In genomic region chr1:130938192-130938591, GRCm38 (mm10) we compare ENCODE assay signal across 29 mouse cellular contexts. TPM values are rescaled to one million over a fixed set of nuclear protein-coding genes. Genes with fewer than 3 reads are reported as not detected.
DNase-seq lines count a peak whose midpoint lies in the region; ATAC-seq lines count a peak whose summit lies in the region.
"Had no signal": no experiment of that assay in that cellular context is flagged by ENCODE, and none has a peak within 500 bp of the region (broad histone marks: within the 10 kb centered on the region; RNA-seq: fewer than 3 reads in every experiment).

No protein-coding gene starts in this region.

- H3K27me3 ChIP-seq in hindbrain, embryonic 12.5 days, result no peaks in the 10 kb centered on the region
- H3K27me3 ChIP-seq in hindbrain, embryonic 11.5 days (ENCODE audit: control insufficient read depth, insufficient read depth, low read length), result no peaks in the 10 kb centered on the region
- H3K27me3 ChIP-seq in neural tube, embryonic 13.5 days, result no peaks in the 10 kb centered on the region
- H3K27me3 ChIP-seq in neural tube, embryonic 15.5 days (replicated peaks), result no peaks in the 10 kb centered on the region
- H3K27me3 ChIP-seq in hindbrain, embryonic 16.5 days (replicated peaks; ENCODE audit: control insufficient read depth, insufficient read depth, low read length), result no peaks in the 10 kb centered on the region
- H3K27me3 ChIP-seq: embryonic facial prominence, embryonic 12.5 days; heart, embryonic 15.5 days; intestine, embryonic 15.5 days; limb, embryonic 12.5 days; liver, embryonic 12.5 days; neural tube, embryonic 12.5 days had no signal

- peaks cover 8% of the 10 kb centered on the region; the same call in 1 of the 2 replicates for H3K4me1 ChIP-seq in hindbrain, embryonic 12.5 days
- no peaks in the 10 kb centered on the region for H3K4me1 ChIP-seq in hindbrain, embryonic 11.5 days (replicated peaks; ENCODE audit: control insufficient read depth, insufficient read depth, low read length)
- no peaks in the 10 kb centered on the region for H3K4me1 ChIP-seq in neural tube, embryonic 13.5 days (replicated peaks)
- H3K4me1 ChIP-seq in neural tube, embryonic 15.5 days, result peaks cover 2% of the 10 kb centered on the region; the same call in 1 of the 2 replicates
- H3K4me1 ChIP-seq in hindbrain, embryonic 16.5 days (ENCODE audit: control insufficient read depth, insufficient read depth, low read depth, low read length), result peaks cover 3% of the 10 kb centered on the region
- H3K4me1 ChIP-seq: intestine, embryonic 15.5 days; liver, embryonic 12.5 days; neural tube, embryonic 12.5 days had no signal

- H3K4me2 ChIP-seq in hindbrain, embryonic 12.5 days (replicated peaks), result no peak overlapping the region
- H3K4me2 ChIP-seq in hindbrain, embryonic 11.5 days (replicated peaks; ENCODE audit: low read depth, low read length), result no peak overlapping the region
- no peak overlapping the region for H3K4me2 ChIP-seq in neural tube, embryonic 13.5 days
- H3K4me2 ChIP-seq in neural tube, embryonic 15.5 days, result no peak overlapping the region
- no peak overlapping the region for H3K4me2 ChIP-seq in hindbrain, embryonic 16.5 days (ENCODE audit: low read length)
- H3K4me2 ChIP-seq: embryonic facial prominence, embryonic 12.5 days; heart, embryonic 15.5 days; intestine, embryonic 15.5 days; limb, embryonic 12.5 days; liver, embryonic 12.5 days; midbrain, embryonic 11.5 days; neural tube, embryonic 12.5 days had no signal

- peak; percentile 40; the same call in 1 of the 2 replicates for ATAC-seq in hindbrain, embryonic 12.5 days (ENCODE audit: low FRiP score)
- no peak for ATAC-seq in hindbrain, embryonic 11.5 days (ENCODE audit: low FRiP score)
- peak; percentile 40; the same call in 1 of the 2 replicates for ATAC-seq in neural tube, embryonic 13.5 days (ENCODE audit: low read depth)
- no peak for ATAC-seq in neural tube, embryonic 15.5 days (ENCODE audit: low FRiP score)
- ATAC-seq in hindbrain, embryonic 16.5 days, result peak; percentile 75
- ATAC-seq: intestine, embryonic 15.5 days; liver, embryonic 12.5 days had no signal

- H3K4me3 ChIP-seq in hindbrain, embryonic 12.5 days, result no peak overlapping the region
- H3K4me3 ChIP-seq in hindbrain, embryonic 11.5 days (ENCODE audit: low read depth, low read length), result no peak overlapping the region
- H3K4me3 ChIP-seq in neural tube, embryonic 13.5 days, result no peak overlapping the region
- H3K4me3 ChIP-seq in neural tube, embryonic 15.5 days (replicated peaks), result no peak overlapping the region
- H3K4me3 ChIP-seq in hindbrain, embryonic 16.5 days (ENCODE audit: low read length), result no peak overlapping the region
- H3K4me3 ChIP-seq: embryonic facial prominence, embryonic 12.5 days; erythroblast, embryonic 14.5 days; heart, embryonic 15.5 days; intestine, embryonic 15.5 days; limb, embryonic 12.5 days; liver, embryonic 12.5 days; neural tube, embryonic 12.5 days had no signal

- no peak overlapping the region for H3K27ac ChIP-seq in hindbrain, embryonic 12.5 days
- H3K27ac ChIP-seq in hindbrain, embryonic 11.5 days (ENCODE audit: low read depth, low read length), result no peak overlapping the region
- no peak overlapping the region for H3K27ac ChIP-seq in neural tube, embryonic 13.5 days (replicated peaks)
- no peak overlapping the region for H3K27ac ChIP-seq in neural tube, embryonic 15.5 days (replicated peaks)
- H3K27ac ChIP-seq in hindbrain, embryonic 16.5 days (ENCODE audit: low read depth, low read length), result no peak overlapping the region
- H3K27ac ChIP-seq: embryonic facial prominence, embryonic 12.5 days; heart, embryonic 15.5 days; intestine, embryonic 15.5 days; limb, embryonic 12.5 days; liver, embryonic 12.5 days; neural tube, embryonic 12.5 days had no signal

- no peaks in the 10 kb centered on the region for H3K9me3 ChIP-seq in hindbrain, embryonic 12.5 days (replicated peaks)
- no peaks in the 10 kb centered on the region for H3K9me3 ChIP-seq in hindbrain, embryonic 11.5 days (ENCODE audit: control insufficient read depth, low read length)
- no peaks in the 10 kb centered on the region for H3K9me3 ChIP-seq in neural tube, embryonic 13.5 days
- no peaks in the 10 kb centered on the region for H3K9me3 ChIP-seq in neural tube, embryonic 15.5 days (replicated peaks)
- H3K9me3 ChIP-seq in hindbrain, embryonic 16.5 days (ENCODE audit: control insufficient read depth, low read length), result no peaks in the 10 kb centered on the region
- H3K9me3 ChIP-seq: embryonic facial prominence, embryonic 12.5 days; heart, embryonic 15.5 days; intestine, embryonic 15.5 days; limb, embryonic 12.5 days; liver, embryonic 12.5 days; neural tube, embryonic 12.5 days had no signal

- 59% methylated on average over 7 of the region's 7 CpGs for WGBS in hindbrain, embryonic 12.5 days
- whole genome bisulfite sequencing in hindbrain, embryonic 11.5 days, result 62% methylated on average over 7 of the region's 7 CpGs
- 62% methylated on average over 7 of the region's 7 CpGs for WGBS in neural tube, embryonic 13.5 days
- 64% methylated on average over 7 of the region's 7 CpGs for WGBS in neural tube, embryonic 15.5 days
- WGBS in hindbrain, embryonic 16.5 days, result 29% methylated on average over 7 of the region's 7 CpGs

- no peak overlapping the region for H3K9ac ChIP-seq in hindbrain, embryonic 12.5 days
- no peak overlapping the region for H3K9ac ChIP-seq in hindbrain, embryonic 11.5 days (ENCODE audit: low read depth, low read length)
- H3K9ac ChIP-seq in neural tube, embryonic 13.5 days, result no peak overlapping the region
- H3K9ac ChIP-seq in neural tube, embryonic 15.5 days (replicated peaks), result no peak overlapping the region
- H3K9ac ChIP-seq in hindbrain, embryonic 16.5 days (ENCODE audit: low read depth, low read length), result no peak overlapping the region
- H3K9ac ChIP-seq: embryonic facial prominence, embryonic 12.5 days; heart, embryonic 15.5 days; intestine, embryonic 15.5 days; limb, embryonic 12.5 days; liver, embryonic 12.5 days; neural tube, embryonic 12.5 days had no signal

- H3K36me3 ChIP-seq in hindbrain, embryonic 12.5 days, result no peaks in the 10 kb centered on the region
- H3K36me3 ChIP-seq in hindbrain, embryonic 11.5 days (ENCODE audit: control insufficient read depth, insufficient read depth, low read length), result no peaks in the 10 kb centered on the region
- no peaks in the 10 kb centered on the region for H3K36me3 ChIP-seq in neural tube, embryonic 13.5 days
- H3K36me3 ChIP-seq in neural tube, embryonic 15.5 days, result no peaks in the 10 kb centered on the region
- H3K36me3 ChIP-seq in hindbrain, embryonic 16.5 days (ENCODE audit: control insufficient read depth, insufficient read depth, low read length), result no peaks in the 10 kb centered on the region
- H3K36me3 ChIP-seq: embryonic facial prominence, embryonic 12.5 days; heart, embryonic 15.5 days; intestine, embryonic 15.5 days; limb, embryonic 12.5 days; liver, embryonic 12.5 days; neural tube, embryonic 12.5 days had no signal

- DNase-seq in cerebellum, postnatal 4 days (ENCODE audit: low spot score in 2 of 2), result peak; percentile 44 to 74
- DNase-seq in cerebellum, adult 11 months, result no peak
- DNase-seq in hindbrain, embryonic 11.5 days (ENCODE audit: low spot score), result no peak
- no peak for DNase-seq in kidney, adult 8-10 months
- DNase-seq: adrenal gland, postnatal 36 days; cerebellum, adult 18-20 months; heart, postnatal 36 days; kidney, adult 9 months; kidney, postnatal 14 days; lung, adult 18-20 months; lung, postnatal 10 days; right cerebral cortex, adult 18-20 months; thymus, adult 18-20 months; thymus, postnatal 36 days had no signal

RNA-seq across cellular contexts. Expression of gene Il19, which starts 1.7 kb away (rescaled TPM):
- polyA plus RNA-seq in hindbrain, embryonic 12.5 days (2016; fragmentation: Nextera tagmentation; extraction: Ambion mirVana), result not detected in 2 replicates
- polyA plus RNA-seq in hindbrain, embryonic 11.5 days (2014; fragmentation: Nextera tagmentation; extraction: Ambion mirVana), result not detected in 2 replicates
- not detected in 2 replicates for polyA plus RNA-seq in neural tube, embryonic 13.5 days (2015; fragmentation: Nextera tagmentation; extraction: Ambion mirVana)
- polyA plus RNA-seq in neural tube, embryonic 15.5 days (2015; fragmentation: Nextera tagmentation; extraction: Ambion mirVana), result not detected in 2 replicates
- not detected in 2 replicates for polyA plus RNA-seq in hindbrain, embryonic 16.5 days (2015; fragmentation: Nextera tagmentation; extraction: Ambion mirVana)
- polyA plus RNA-seq: erythroblast, embryonic 14.5 days; gonadal fat pad, adult 2 months; heart, embryonic 15.5 days; limb, embryonic 12.5 days; liver, embryonic 12.5 days; midbrain, embryonic 11.5 days; neural tube, embryonic 12.5 days; small intestine, adult 2 months; stomach, embryonic 16.5 days had no signal

RNA-seq across cellular contexts. Expression of gene Il20, which starts 26.9 kb away (rescaled TPM):
- not detected in 2 replicates for polyA plus RNA-seq in hindbrain, embryonic 12.5 days (2016; fragmentation: Nextera tagmentation; extraction: Ambion mirVana)
- polyA plus RNA-seq in hindbrain, embryonic 11.5 days (2014; fragmentation: Nextera tagmentation; extraction: Ambion mirVana), result not detected in 2 replicates
- polyA plus RNA-seq in neural tube, embryonic 13.5 days (2015; fragmentation: Nextera tagmentation; extraction: Ambion mirVana), result not detected in 2 replicates
- not detected in 2 replicates for polyA plus RNA-seq in neural tube, embryonic 15.5 days (2015; fragmentation: Nextera tagmentation; extraction: Ambion mirVana)
- not detected in 2 replicates for polyA plus RNA-seq in hindbrain, embryonic 16.5 days (2015; fragmentation: Nextera tagmentation; extraction: Ambion mirVana)
- polyA plus RNA-seq: embryonic facial prominence, embryonic 12.5 days; erythroblast, embryonic 14.5 days; gonadal fat pad, adult 2 months; heart, embryonic 15.5 days; intestine, embryonic 15.5 days; limb, embryonic 12.5 days; liver, embryonic 12.5 days; midbrain, embryonic 11.5 days; neural tube, embryonic 12.5 days; small intestine, adult 2 months; stomach, embryonic 16.5 days had no signal

RNA-seq across cellular contexts. Expression of gene Il24, which starts 50.9 kb away (rescaled TPM):
- polyA plus RNA-seq in hindbrain, embryonic 12.5 days (2016; fragmentation: Nextera tagmentation; extraction: Ambion mirVana), result not detected in 2 replicates
- not detected in 2 replicates for polyA plus RNA-seq in hindbrain, embryonic 11.5 days (2014; fragmentation: Nextera tagmentation; extraction: Ambion mirVana)
- polyA plus RNA-seq in neural tube, embryonic 13.5 days (2015; fragmentation: Nextera tagmentation; extraction: Ambion mirVana), result not detected in 2 replicates
- polyA plus RNA-seq in neural tube, embryonic 15.5 days (2015; fragmentation: Nextera tagmentation; extraction: Ambion mirVana), result not detected in 2 replicates
- polyA plus RNA-seq in hindbrain, embryonic 16.5 days (2015; fragmentation: Nextera tagmentation; extraction: Ambion mirVana), result not detected in 2 replicates
- polyA plus RNA-seq: embryonic facial prominence, embryonic 12.5 days; erythroblast, embryonic 14.5 days; heart, embryonic 15.5 days; intestine, embryonic 15.5 days; limb, embryonic 12.5 days; liver, embryonic 12.5 days; midbrain, embryonic 11.5 days; neural tube, embryonic 12.5 days; small intestine, adult 2 months; stomach, embryonic 16.5 days had no signal

Comparison
In these comparisons a context has a peak if more than half of its experiments do, and no peak if none do; other contexts are left out.
1. DNase-seq: peak in cerebellum, postnatal 4 days (2 of 2); none in cerebellum, adult 11 months (single experiment), hindbrain, embryonic 11.5 days (single experiment) and kidney, adult 8-10 months (0 of 2).
2. ATAC-seq: peak in hindbrain, embryonic 12.5 days (single experiment), neural tube, embryonic 13.5 days (single experiment) and hindbrain, embryonic 16.5 days (single experiment); none in hindbrain, embryonic 11.5 days (single experiment) and neural tube, embryonic 15.5 days (single experiment).